Mouse (Mus musculus) cerebellum, adult 2 months (tissue): ENCODE results near the gene Tnks2.

Experiments used
- CTCF ChIP-seq: fragments of 200-500 bp; IDR thresholded peaks from 2 replicates; pipeline ENCODE4 v1.5.1; 2011; ENCODE audit warnings: low read depth, mild to moderate bottlenecking, control low read depth, low read length, moderate library complexity, borderline replicate concordance; ENCODE audit not compliant: insufficient read depth
- POLR2A ChIP-seq: fragments of 200-500 bp; IDR thresholded peaks from 2 replicates; pipeline ENCODE4 v1.6.1; 2011; ENCODE audit warnings: low read length, control low read depth, borderline replicate concordance; ENCODE audit not compliant: insufficient read depth

- TF ChIP-seq CTCF (no peak), POLR2A (no peak)
Observed at GRCm38 (mm10) chr19:36801856-36802641, 32.0 kb upstream of the Tnks2 start.
